Mouse (Mus musculus): Measurements from ENCODE around the gene Ints7. TPM values are rescaled to one million over a fixed set of nuclear protein-coding genes. Genes with fewer than 3 reads are reported as not detected.

Gene Ints7
- total RNA-seq, 1 experiment, result 33.1 TPM

DNA sequence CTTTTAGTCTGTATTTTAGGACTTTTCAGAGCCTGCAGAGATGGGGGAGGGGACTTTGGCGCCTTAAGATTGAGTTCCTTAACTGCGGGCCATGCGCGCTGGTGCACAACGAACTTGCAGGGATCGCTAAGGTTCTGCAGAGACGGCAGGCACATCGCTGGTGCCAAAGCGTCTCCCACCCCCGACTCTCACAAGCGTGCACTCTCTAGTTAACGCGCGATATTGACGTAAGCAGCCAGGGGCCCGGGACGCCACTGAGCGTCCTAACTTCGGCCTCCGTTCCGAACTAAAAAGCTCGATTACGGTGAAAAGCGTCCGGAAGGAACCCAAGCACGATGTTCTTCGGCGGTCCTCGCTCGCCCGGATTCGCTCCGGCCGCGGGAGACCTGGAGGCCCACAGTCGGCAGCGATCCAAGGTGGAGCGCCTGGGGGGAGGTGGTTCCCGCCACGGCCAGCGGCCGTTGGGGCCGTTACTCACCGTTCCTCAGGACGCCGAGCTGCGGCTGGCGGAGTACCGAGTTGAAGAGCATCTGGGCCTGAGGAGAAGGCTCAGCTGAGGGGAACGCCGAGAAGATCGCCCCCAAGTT lies 472 bp upstream of the Ints7 start:
- in situ Hi-C loops (cut with MboI; ENCODE audit: low sequenced_read_pairs in 2 of 2, unreplicated experiment in 2 of 2), result loop anchor here in 1 of 2 experiments (25.0 kb wide), 1 partner anchor 237 kb away; the partner anchor contains the start of gene Nek2
- Histone ChIP-seq H3K27ac (ENCODE audit: insufficient read depth, low read depth, low read length, poor library complexity, severe bottlenecking) (peak overlapping the region; percentile 88), H3K9ac (ENCODE audit: insufficient read depth, low read depth, low read length, poor library complexity, severe bottlenecking) (peak overlapping the region; percentile 99), H3K4me3 (ENCODE audit: insufficient read depth in 1 of 2, low read depth in 1 of 2, low read length in 2 of 2, poor library complexity in 1 of 2, severe bottlenecking in 1 of 2) (peak overlapping the region; percentile 88 to 91), H3K36me3 (ENCODE audit: control insufficient read depth, insufficient read depth, low read length, poor library complexity, severe bottlenecking) (peaks cover 4% of the 10 kb centered on the region), H3K4me1 (ENCODE audit: control insufficient read depth in 2 of 2, insufficient read depth in 2 of 2, low read length in 2 of 2, poor library complexity in 1 of 2) (0 out of 4 replicates have a peak, but pooled peaks cover 0 to 4% of the 10 kb centered on the region in 2 experiments), H3K9me3 (ENCODE audit: control insufficient read depth, insufficient read depth, low read depth, low read length) (no peaks in the 10 kb centered on the region)
- no peak for TF ChIP-seq HCFC1 (IDR thresholded peaks at IDR 0.05; ENCODE audit: borderline replicate concordance, insufficient read depth, low read length)
- no peak for TF ChIP-seq ZC3H11A (IDR thresholded peaks at IDR 0.05; ENCODE audit: borderline replicate concordance, low read depth, low read length)
- TF ChIP-seq CHD2 (IDR thresholded peaks at IDR 0.05; ENCODE audit: low read depth, low read length), result peak; percentile 52; the same call in 1 of the 2 replicates
- DNase-seq (ENCODE audit: low read depth, low spot score), result peak; percentile 61

- Histone ChIP-seq H3K4me3 (ENCODE audit: insufficient read depth in 1 of 2, low read depth in 1 of 2, low read length in 2 of 2, poor library complexity in 1 of 2, severe bottlenecking in 1 of 2) (no peak overlapping the region), H3K9me3 (ENCODE audit: control insufficient read depth, insufficient read depth, low read depth, low read length) (no peaks in the 10 kb centered on the region), H3K36me3 (ENCODE audit: control insufficient read depth, insufficient read depth, low read length, poor library complexity, severe bottlenecking) (peaks cover 12% of the 10 kb centered on the region), H3K4me1 (ENCODE audit: control insufficient read depth in 2 of 2, insufficient read depth in 2 of 2, low read length in 2 of 2, poor library complexity in 1 of 2) (no peaks in the 10 kb centered on the region), H3K27ac (ENCODE audit: insufficient read depth, low read depth, low read length, poor library complexity, severe bottlenecking) (no peak overlapping the region), H3K9ac (ENCODE audit: insufficient read depth, low read depth, low read length, poor library complexity, severe bottlenecking) (no peak overlapping the region)
- TF ChIP-seq MAFK (IDR thresholded peaks at IDR 0.05; ENCODE audit: insufficient read depth, low read depth, low read length) (no peak), ZNF384 (IDR thresholded peaks at IDR 0.05; ENCODE audit: low read depth, low read length) (no peak), ZC3H11A (IDR thresholded peaks at IDR 0.05; ENCODE audit: borderline replicate concordance, low read depth, low read length) (no peak), HCFC1 (IDR thresholded peaks at IDR 0.05; ENCODE audit: borderline replicate concordance, insufficient read depth, low read length) (no peak), CHD2 (IDR thresholded peaks at IDR 0.05; ENCODE audit: low read depth, low read length) (no peak)
- no peak for DNase-seq (ENCODE audit: low read depth, low spot score)
- in situ Hi-C loops (cut with MboI; ENCODE audit: low sequenced_read_pairs in 2 of 2, unreplicated experiment in 2 of 2), result loop anchor here in 1 of 2 experiments (25.0 kb wide), 1 partner anchor 233 kb away; the partner anchor contains the start of gene Nek2
Observed at GRCm38 (mm10) chr1:191579524-191579923, 4.1 kb downstream of the Ints7 start.

- TF ChIP-seq MAFK (IDR thresholded peaks at IDR 0.05; ENCODE audit: insufficient read depth, low read depth, low read length) (no peak), ZC3H11A (IDR thresholded peaks at IDR 0.05; ENCODE audit: borderline replicate concordance, low read depth, low read length) (no peak), HCFC1 (IDR thresholded peaks at IDR 0.05; ENCODE audit: borderline replicate concordance, insufficient read depth, low read length) (no peak), CHD2 (IDR thresholded peaks at IDR 0.05; ENCODE audit: low read depth, low read length) (no peak), ZNF384 (IDR thresholded peaks at IDR 0.05; ENCODE audit: low read depth, low read length) (no peak)
- in situ Hi-C loops (cut with MboI; ENCODE audit: low sequenced_read_pairs in 2 of 2, unreplicated experiment in 2 of 2), result loop anchor here (10.0 to 25.0 kb wide), 2 partner anchors 231 to 233 kb away; partner anchors contain the start of gene Nek2 (in 1 of the 2)
- Histone ChIP-seq H3K36me3 (ENCODE audit: control insufficient read depth, insufficient read depth, low read length, poor library complexity, severe bottlenecking) (peaks cover 12% of the 10 kb centered on the region), H3K27ac (ENCODE audit: insufficient read depth, low read depth, low read length, poor library complexity, severe bottlenecking) (no peak overlapping the region), H3K4me1 (ENCODE audit: control insufficient read depth in 2 of 2, insufficient read depth in 2 of 2, low read length in 2 of 2, poor library complexity in 1 of 2) (no peaks in the 10 kb centered on the region), H3K9me3 (ENCODE audit: control insufficient read depth, insufficient read depth, low read depth, low read length) (no peaks in the 10 kb centered on the region), H3K4me3 (ENCODE audit: insufficient read depth in 1 of 2, low read depth in 1 of 2, low read length in 2 of 2, poor library complexity in 1 of 2, severe bottlenecking in 1 of 2) (no peak overlapping the region), H3K9ac (ENCODE audit: insufficient read depth, low read depth, low read length, poor library complexity, severe bottlenecking) (no peak overlapping the region)
- no peak for DNase-seq (ENCODE audit: low read depth, low spot score)
Observed at GRCm38 (mm10) chr1:191581641-191582040, 6.2 kb downstream of the Ints7 start.

- Histone ChIP-seq H3K4me3 (ENCODE audit: insufficient read depth in 1 of 2, low read depth in 1 of 2, low read length in 2 of 2, poor library complexity in 1 of 2, severe bottlenecking in 1 of 2) (no peak overlapping the region), H3K27ac (ENCODE audit: insufficient read depth, low read depth, low read length, poor library complexity, severe bottlenecking) (no peak overlapping the region), H3K4me1 (ENCODE audit: control insufficient read depth in 2 of 2, insufficient read depth in 2 of 2, low read length in 2 of 2, poor library complexity in 1 of 2) (no peaks in the 10 kb centered on the region), H3K36me3 (ENCODE audit: control insufficient read depth, insufficient read depth, low read length, poor library complexity, severe bottlenecking) (peaks cover 17% of the 10 kb centered on the region), H3K9me3 (ENCODE audit: control insufficient read depth, insufficient read depth, low read depth, low read length) (no peaks in the 10 kb centered on the region), H3K9ac (ENCODE audit: insufficient read depth, low read depth, low read length, poor library complexity, severe bottlenecking) (no peak overlapping the region)
- no peak for DNase-seq (ENCODE audit: low read depth, low spot score)
- TF ChIP-seq MAFK (IDR thresholded peaks at IDR 0.05; ENCODE audit: insufficient read depth, low read depth, low read length), result no peak
- TF ChIP-seq CHD2 (IDR thresholded peaks at IDR 0.05; ENCODE audit: low read depth, low read length), result no peak
- TF ChIP-seq ZC3H11A (IDR thresholded peaks at IDR 0.05; ENCODE audit: borderline replicate concordance, low read depth, low read length), result no peak
- no peak for TF ChIP-seq ZNF384 (IDR thresholded peaks at IDR 0.05; ENCODE audit: low read depth, low read length)
- TF ChIP-seq HCFC1 (IDR thresholded peaks at IDR 0.05; ENCODE audit: borderline replicate concordance, insufficient read depth, low read length), result no peak
- in situ Hi-C loops (cut with MboI; ENCODE audit: low sequenced_read_pairs in 2 of 2, unreplicated experiment in 2 of 2), result loop anchor here (10.0 to 25.0 kb wide), 2 partner anchors 228 to 231 kb away; partner anchors contain the start of gene Nek2 (in 1 of the 2)
Observed at GRCm38 (mm10) chr1:191583836-191584235, 8.4 kb downstream of the Ints7 start.

All from ES-E14 (cell line).